ENCODE assay signal across 14 mouse cellular contexts in genomic region chr9:78735519-78735918, GRCm38 (mm10).
"Had no signal": no experiment of that assay in that cellular context is flagged by ENCODE, and none has a peak within 500 bp of the region (broad histone marks: within the 10 kb centered on the region; RNA-seq: fewer than 3 reads in every experiment).

No protein-coding gene starts in this region.

- H3K27ac ChIP-seq: hindbrain, embryonic 15.5 days; left cerebral cortex, adult 2 months; limb, embryonic 13.5 days; liver, embryonic 14.5 days; midbrain, embryonic 10.5 days; stomach, embryonic 15.5 days had no signal

- H3K4me2 ChIP-seq: hindbrain, embryonic 15.5 days; limb, embryonic 13.5 days; stomach, embryonic 15.5 days had no signal

- H3K36me3 ChIP-seq: hindbrain, embryonic 15.5 days; limb, embryonic 13.5 days; midbrain, embryonic 10.5 days; stomach, embryonic 15.5 days had no signal

- H3K4me3 ChIP-seq: hindbrain, embryonic 15.5 days; left cerebral cortex, adult 2 months; limb, embryonic 13.5 days; midbrain, embryonic 10.5 days; myocyte; stomach, embryonic 15.5 days had no signal

- H3K9ac ChIP-seq: hindbrain, embryonic 15.5 days; limb, embryonic 13.5 days; liver, embryonic 14.5 days; stomach, embryonic 15.5 days had no signal

- H3K4me1 ChIP-seq: hindbrain, embryonic 15.5 days; midbrain, embryonic 10.5 days; stomach, embryonic 15.5 days had no signal

- ATAC-seq: intestine, postnatal 0 days had no signal

- H3K9me3 ChIP-seq: hindbrain, embryonic 15.5 days; limb, embryonic 13.5 days; midbrain, embryonic 10.5 days; stomach, embryonic 15.5 days had no signal

- DNase-seq: kidney, adult 8-10 months; kidney, postnatal 25 days; midbrain, embryonic 14.5 days; right cerebral cortex, postnatal 4 days; spleen, adult 18-20 months; thymus, postnatal 4 days had no signal

- H3K27me3 ChIP-seq: hindbrain, embryonic 15.5 days; limb, embryonic 13.5 days; stomach, embryonic 15.5 days had no signal
